Mouse (Mus musculus) fat pad, adult 2 months (tissue): ENCODE results near the gene Kcnd3.

ENCODE experiments used
- DNase-seq: peaks from one replicate; pipeline ENCODE4 v3.0.0-alpha.2; 2011; ENCODE audit warnings: low read depth, low spot score; ENCODE audit errors: extremely low read depth

The Kcnd3 gene

DNA sequence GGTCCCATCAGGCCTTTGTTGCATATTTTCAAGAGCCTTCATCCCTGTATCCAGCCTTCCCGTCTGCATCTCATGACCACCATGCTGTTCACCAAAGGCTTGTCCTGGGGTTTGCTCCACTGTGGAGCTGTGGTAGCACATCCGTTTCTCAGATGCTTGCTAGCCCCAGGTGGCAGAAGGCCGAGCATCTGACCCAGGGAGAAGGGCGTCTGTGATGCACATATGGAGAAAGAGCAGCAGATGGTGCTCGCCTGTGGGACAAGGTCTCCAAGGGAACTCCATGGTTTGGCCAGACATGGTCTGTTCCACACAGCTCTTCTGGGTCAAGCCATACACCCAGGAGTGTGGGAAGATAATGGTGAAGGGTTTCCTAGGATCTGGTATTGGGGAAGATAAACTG is 191.4 kb downstream of the Kcnd3 start:
- no peak for DNase-seq

DNA sequence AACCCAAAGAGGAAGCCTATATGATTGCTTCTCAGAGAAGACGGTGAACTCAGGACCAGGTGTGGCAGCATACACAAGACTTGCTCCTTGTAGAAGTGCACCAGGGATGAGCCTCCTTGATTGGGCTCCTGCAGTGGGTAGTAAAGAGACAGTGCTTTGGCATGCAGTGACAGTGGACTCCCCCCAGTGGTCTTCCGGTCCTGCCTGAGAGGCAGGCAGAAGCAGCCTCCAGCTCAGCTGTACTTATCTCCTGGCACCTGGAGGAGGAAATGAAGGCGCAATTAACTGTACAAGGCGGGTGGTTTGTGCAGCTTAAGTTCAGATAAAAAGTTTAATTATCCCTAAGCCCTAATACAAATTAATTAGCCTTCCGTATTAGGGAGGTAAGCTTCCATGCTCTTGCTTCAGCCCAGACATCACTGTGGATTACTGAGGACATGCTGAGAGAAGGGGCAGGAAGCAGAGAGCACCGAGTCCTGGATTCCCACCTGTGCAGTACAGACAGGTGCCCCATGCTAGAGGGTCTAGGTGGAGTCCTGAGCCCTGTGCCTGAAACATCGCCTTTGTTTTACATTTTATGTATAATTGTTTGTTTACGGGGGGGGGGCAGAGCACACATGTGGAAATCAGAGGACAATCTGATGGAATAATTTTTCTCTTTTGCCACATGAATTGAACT is 196.9 kb downstream of the Kcnd3 start:
- no peak for DNase-seq

DNA sequence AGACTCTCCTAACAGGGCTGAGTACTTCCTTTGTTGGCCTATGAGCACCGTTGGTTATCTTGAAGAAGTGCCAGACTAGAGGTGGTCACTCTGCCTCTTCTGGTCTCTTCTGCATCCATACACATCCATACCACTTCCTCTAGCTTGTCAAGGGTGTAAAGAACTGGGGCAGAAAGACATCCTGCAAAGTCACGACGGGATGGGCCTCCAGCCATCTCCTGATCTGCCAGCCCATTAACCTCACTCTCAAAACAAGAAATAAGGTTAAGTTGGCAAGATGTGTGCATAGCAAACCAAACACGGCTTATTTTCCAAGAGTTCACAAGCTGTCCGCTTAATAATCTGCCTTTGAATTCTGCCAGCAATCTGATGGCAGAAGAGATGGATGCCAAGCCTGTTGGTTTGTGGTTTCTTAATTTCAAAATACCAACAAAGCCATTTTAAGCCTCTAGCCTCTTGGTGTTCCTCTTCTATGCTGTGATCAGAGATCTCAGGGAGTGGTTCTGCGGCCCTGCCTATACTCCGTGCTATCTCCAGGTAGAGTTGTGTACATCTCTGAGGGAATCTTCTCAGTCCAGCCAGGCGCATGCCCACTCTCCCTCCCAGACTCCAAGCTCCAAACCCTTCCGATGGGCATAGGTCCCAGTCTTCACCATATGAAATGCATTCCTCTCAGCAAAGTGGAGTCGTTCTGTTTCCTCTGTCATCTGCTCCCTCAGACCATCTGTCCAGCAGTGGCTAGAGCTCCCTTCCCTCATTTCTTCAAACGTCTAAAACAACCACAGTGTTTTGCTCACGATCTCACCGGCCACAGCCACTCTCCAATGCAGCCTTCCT is 201.6 kb downstream of the Kcnd3 start:
- no peak for DNase-seq

DNA sequence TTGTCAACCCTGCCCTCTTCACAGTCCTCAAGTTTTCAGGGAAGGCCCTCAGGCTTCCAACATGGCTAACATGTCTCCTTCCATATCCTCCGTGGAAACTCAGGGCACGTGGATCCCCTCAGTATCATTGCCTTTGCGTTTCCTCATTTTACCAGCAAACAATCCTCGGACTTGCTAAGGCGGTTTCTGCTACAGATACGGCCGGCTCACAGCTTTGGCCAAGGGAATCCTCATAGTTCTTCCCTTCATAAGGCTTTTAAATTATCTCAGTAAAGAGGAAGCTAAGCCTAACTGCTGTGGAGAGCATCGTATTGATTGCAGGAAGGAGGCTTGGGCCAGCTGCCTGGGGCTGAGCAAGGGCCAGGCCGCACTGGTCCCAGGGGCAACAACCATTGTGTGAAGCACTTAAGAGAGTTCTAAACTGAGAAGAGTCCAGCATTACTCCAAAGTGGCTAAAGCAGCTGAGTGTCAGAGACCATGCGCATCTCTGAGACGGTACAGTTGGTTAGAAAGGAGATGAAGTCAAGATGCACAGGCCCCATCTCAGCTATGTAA is 203.0 kb downstream of the Kcnd3 start:
- no peak for DNase-seq

DNA sequence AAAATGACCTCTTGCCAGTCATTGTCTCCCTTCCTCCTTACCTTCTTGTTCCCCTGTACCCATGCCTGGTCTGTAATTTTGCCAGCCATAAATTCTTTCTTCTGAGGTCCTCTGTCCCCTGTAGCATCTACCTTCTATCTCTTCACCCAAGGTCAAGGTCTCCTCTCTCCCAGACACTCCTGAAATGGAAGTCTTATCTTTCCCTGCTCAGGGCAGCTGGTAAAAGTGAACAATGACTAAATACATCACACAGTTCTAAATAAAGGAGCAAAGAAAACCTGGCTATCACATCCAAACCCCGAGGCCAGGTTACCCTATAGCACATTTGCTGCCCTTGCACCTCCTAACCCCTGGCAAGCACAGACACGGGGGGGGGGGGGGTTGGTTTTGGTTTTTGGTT is 208.4 kb downstream of the Kcnd3 start:
- no peak for DNase-seq

DNA sequence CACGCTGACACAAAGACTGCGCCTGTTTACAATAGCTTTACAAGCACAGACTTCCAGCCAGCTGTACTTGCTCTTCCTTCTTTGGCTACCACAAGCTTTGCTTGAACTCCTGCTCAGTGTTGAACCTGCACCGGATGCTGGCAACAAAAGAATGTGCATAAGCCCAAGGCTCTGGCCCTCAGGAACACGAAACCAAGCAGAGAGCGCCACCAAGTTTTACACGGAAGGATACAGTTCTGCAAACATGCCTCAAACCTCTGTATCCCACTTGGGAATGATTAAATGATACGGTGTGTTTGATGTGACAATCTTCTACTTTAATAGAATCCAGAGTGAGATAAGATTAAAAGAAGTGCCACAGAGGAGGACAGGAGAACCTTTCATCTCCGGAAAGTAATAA is 210.9 kb downstream of the Kcnd3 start:
- no peak for DNase-seq

DNA sequence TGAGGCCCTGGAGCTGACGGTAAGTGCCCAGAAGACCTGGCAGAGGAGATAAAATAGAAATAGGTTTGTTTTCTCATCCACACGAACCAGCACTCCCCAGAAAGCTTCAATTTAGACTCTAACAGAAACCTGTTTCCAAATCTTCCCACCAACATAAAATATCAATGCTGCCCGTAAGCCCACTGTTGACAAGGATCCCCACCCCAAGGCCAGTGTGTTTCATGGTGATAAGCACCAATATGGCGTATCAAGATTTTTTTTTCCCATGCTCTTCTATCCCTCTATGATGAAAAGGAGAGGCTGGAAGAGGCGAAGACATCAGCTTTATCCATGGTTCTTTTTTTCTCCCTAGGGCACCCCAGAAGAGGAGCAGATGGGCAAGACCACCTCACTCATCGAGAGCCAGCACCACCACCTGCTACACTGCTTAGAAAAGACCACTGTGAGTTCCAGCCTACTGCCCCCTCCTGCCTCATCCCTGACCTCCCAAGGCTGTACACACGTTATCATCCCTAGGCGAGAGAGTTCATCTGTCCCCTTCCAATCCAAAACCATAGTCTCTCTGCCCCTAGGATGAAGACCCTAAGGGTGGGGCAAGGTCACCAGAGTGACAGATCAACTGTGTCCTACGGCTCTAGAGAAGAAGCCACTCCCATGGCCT is 213.1 kb downstream of the Kcnd3 start:
- DNase-seq, result no peak

DNA sequence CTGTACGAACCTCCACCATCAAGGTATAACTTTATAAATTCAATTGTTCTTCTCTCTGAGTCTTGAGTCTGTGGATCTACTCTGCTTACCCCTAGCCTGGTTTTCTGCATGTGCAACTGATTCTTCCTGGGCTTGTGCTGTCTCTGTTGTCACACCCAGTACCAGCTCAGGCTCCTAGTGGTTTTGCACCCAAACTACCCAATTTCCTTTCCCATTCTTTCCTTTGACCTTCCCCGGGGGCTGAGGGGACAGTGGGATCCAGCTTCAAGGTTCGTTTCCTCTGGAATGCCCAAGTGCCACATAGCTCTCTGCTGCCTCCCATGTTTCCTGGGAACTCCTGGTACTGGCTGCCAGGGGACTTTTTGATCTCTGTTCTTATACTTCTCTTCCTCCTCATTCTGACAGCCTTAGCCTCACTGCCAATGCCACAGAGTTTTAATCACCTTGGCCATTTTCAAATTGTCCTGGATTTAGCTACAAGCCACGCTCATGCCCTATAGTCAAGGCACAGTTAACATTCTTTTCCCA is 214.9 kb downstream of the Kcnd3 start:
- DNase-seq, result no peak

DNA sequence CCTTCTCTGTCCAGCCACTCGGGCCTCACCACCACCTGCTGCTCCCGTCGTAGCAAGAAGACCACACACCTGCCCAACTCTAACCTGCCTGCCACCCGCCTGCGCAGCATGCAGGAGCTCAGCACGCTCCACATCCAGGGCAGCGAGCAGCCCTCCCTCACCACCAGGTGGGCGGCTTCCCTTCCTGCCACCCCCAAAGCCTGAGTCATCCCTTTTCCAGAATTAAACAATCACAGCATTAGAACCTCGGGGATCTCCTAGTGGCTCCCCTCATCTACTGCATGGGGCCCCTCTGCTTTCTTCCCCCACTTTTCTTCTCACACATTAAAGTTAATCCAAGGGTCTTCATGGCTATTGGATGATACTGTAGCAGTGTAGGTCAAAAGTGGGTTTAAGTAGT is 216.0 kb downstream of the Kcnd3 start:
- DNase-seq, result no peak

DNA sequence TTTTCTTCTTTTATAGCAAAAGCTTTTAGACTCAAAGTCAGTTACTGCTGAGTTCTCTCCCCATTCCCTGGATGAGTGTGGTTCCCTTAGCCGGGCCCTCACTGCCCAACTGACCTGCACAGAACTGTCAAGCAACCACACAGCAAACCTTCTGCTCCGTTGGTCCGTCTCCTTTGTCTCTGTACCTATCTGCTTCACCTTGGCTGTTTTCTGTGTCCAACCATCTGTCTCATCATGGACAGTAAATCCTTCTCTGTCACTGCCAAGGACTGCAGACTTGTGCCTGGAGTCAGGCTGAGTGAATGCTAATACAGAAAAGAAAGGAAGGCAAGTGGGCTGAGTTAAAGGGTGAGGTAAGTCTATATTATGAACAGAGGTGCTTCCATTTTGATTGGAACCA is 217.6 kb downstream of the Kcnd3 start:
- no peak for DNase-seq

DNA sequence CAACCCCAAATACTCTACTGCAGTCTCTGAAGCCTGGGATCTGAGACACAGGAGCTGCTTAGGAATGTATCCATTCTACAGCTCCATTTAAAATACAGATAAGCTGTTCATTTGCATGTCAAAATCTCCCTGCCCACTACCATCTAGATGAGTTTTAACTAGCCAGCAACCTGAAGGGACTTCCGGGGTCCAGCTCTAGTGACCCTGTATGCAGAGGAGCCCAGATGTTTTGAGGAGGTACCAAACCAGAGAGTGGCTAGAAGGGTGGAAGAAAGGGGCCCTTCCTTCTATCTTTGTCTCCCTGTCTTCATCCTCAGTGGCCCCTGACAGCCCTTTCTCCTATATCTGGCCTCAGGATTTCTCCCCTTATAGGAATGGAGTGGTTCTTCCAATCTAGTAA is 218.7 kb downstream of the Kcnd3 start:
- DNase-seq, result no peak

DNA sequence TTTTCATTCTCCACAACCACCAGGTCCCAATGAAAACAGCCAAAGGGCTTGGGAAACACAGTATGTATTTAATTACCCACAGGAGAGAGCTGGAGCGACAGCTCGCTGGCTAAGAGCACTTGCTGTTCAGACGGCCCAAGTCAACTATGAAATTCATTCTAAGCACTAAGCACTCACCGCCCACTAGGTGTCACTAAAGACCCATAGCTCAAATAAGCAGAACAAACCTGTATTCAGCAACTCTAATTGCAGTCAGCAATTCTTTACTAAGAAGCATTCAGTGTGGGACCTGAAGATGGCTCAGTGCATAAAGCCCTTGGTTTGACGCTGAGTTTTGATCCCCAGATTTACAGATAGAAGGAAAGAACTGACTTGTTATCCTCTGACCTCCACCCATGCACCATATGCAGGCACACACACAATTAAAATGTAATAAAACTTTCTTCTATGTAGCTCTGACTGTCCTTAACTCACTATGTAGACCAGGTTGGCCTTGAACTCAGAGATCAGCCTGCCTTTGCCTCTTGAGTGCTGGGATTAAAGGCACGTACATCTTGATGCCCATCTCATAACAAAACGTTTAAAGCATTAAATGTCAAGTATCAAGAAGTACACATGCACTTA is 222.6 kb downstream of the Kcnd3 start:
- DNase-seq, result no peak

DNA sequence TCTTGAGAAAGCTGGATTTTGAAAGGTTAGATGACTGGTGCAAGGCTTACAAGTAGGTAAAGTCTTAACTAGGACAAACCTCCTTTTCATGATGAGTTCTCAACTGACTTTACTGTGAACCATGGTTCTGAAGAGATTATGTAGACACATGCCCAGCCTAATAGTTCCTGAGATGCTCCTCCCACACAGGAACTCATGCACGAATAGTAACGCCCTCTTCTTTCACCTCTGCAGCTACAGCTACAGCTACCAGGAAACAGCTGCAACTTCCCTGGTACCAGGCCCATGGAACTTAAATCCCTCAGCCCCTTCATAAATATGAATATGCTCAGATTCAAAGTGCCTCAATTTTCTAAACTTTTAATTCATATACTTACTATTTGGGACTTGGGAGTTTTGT is 223.8 kb downstream of the Kcnd3 start:
- DNase-seq, result no peak

DNA sequence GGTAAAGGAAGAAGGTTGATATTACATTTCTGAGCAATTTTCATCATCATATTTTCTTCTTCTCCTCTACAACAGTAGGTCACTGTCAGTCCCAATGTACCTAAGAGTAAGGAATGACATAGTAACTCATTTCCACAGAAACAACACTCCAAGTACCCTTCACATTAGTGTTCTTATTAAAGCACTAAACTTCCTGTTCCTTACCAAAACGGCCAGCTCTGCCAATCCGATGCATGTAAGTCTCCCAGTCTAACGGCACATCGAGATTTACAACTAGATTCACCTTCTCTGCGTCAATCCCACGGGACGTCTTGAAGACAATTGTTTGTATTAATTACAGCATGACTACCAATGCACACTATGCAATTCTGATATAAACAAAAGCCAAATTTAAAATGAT is 228.2 kb downstream of the Kcnd3 start:
- no peak for DNase-seq

DNA sequence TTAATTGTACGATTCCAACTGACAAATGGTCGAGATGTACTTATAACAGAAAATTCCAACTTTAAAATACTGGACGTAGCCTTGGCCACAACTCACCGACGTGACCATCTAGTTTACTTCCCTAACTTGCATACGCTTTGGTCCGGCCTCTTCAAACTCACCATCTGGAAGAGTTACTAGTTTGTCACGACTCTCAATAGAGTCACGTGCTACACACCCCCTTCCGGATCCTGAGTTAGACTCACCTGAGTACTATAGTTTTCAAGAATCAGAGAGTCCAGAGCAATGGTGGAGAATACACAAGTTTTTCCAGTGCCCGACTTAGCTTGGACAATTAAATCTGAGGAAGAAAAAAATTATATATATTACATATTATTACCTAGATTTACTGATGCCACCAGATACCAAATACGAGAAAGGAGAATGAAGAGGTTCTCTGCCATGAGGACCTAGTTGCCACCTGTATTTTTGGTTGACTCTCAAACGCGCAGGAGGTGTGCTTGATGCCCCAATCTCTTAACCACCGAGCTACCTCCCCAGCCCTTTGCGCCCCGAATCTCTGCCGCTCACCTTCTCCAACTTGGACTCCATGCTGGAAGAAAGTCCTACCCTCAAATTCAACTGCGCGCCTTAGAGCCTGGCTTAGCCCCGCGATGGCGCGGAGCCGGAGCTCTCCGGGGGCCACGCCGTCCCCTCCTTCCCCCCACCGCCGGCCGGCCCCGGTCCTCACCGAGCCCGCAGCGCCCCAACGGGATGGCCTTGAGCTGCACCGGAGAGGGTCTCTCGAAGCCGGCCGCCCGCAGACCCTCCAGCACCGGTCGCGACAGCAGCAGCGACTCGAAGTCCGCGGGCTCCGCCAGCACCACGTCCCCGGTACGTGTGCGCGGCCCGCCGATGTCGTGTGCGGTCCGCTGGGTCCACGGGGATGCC is 234.5 kb downstream of the Kcnd3 start:
- DNase-seq, result no peak

DNA sequence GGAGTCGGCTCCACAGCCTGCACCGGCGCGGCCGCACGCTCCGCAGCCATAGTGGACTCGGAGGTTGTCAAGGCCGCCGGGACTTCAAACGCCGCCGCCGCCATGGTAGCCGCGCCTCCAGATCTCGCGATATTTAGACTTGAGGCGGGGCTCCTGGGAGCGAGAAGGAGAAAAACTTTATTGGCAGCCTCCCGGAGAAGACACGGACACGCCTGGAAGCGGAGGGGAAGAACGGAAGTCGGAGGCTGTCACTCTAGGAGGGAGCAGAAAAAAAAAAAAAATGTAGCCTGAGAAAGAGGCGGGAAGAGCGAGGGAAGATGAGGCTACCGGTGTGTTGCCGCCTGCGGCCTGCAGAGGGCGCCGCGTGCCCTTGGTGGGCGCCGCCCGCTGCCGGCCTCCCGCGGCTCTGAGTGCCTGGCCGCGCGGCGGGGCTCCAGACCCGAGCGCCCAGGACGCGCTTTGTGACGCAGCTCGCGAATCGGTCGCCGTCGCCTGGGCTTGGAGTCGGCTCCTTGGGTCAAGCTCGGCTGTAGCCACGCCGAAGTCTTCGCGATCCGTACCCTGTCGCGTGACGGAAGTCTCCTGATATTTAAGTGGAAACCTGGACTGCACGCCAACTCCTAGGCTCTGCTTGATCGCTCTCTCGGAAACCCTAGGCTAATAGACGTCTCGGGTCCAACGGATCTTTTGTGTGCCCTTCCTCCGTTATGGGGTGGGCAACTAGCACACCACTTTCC is 235.4 kb downstream of the Kcnd3 start, which contains the start of gene Ddx20:
Gene Ddx20, minus strand, starts transcription at position 251 of the 737 bp plus-strand sequence.
- DNase-seq, result peak; percentile 76

DNA sequence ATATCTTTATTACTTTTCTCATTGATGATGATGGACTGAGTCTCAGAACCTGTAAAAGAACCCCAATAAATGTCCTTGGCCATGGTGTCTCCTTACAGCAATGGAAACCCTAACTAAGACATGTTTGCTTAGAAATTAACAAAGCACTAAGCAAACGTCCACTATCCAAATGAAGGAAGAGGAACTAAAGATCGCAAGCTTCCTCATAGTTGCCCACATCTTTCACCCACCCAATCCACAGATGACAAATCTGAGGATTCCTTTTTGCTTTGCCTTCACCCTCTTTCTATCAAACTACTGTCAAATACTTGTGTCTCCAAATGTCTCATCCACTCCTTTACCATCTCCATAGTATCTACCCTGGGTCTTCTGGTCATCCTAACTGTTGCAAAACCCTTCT is 236.4 kb downstream of the Kcnd3 start:
- no peak for DNase-seq

DNA sequence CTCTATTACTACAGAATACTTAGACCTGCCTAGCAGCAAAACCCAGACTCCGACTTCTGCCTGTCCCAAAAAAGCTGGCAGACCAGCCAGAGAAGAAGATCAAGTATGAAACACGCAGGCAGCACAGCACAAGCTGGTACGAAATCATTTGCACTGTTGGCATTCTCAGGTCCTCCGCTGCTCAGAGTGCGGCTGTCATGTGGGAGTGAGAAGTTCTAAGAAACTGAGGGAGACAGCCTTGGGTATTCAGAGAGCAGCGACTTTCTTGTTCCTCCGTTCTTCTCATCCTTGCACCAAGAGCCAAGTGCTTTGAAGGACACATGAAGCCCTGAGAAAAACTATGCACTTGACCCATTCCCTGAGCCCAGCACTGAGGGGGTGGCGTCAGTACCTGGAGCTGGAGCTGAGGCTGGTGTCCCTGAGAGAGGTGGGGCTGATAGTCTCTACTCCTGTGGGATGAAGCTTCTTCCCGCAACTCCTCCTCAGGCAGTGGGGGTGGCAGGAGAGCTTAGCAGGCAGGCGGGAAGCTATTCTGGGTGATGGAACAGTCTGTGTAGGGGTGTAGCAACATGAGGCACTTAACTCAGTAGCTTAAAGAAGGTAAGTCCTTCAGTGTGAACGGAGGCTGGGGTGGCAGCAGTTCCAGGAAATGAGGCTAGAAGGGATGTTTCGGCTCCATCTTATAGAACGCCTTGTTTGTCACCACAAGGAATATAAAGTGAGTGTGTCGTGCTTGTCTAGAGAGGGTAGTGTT is 241.4 kb downstream of the Kcnd3 start:
- DNase-seq, result no peak
